Mouse (Mus musculus): ENCODE data around the gene Lrrc20. TPM values are rescaled to one million over a fixed set of nuclear protein-coding genes. Genes with fewer than 3 reads are reported as not detected.
"Not testable (repeated sequence)": the region's sequence is repeated elsewhere in the genome, so short reads cannot be mapped to it uniquely, and the experiment has no call there.

The Lrrc20 gene
- total RNA-seq, 1 experiment: 2.1 TPM

- H3K36me3 ChIP-seq (ENCODE audit: control insufficient read depth, insufficient read depth, low read length, poor library complexity, severe bottlenecking): peaks cover 25% of the 10 kb centered on the region
- TF ChIP-seq HCFC1 (IDR thresholded peaks at IDR 0.05; ENCODE audit: borderline replicate concordance, insufficient read depth, low read length) (no peak), MAFK (IDR thresholded peaks at IDR 0.05; ENCODE audit: insufficient read depth, low read depth, low read length) (no peak), ZNF384 (IDR thresholded peaks at IDR 0.05; ENCODE audit: low read depth, low read length) (no peak), CHD2 (IDR thresholded peaks at IDR 0.05; ENCODE audit: low read depth, low read length) (no peak), ZC3H11A (IDR thresholded peaks at IDR 0.05; ENCODE audit: borderline replicate concordance, low read depth, low read length) (no peak)
- in situ Hi-C loops (cut with MboI; ENCODE audit: low sequenced_read_pairs in 2 of 2, unreplicated experiment in 2 of 2): no loop called here
- H3K4me1 ChIP-seq (ENCODE audit: control insufficient read depth in 2 of 2, insufficient read depth in 2 of 2, low read length in 2 of 2, poor library complexity in 1 of 2): peaks cover 0 to 9% of the 10 kb centered on the region in 2 experiments; a peak in 2 of 4 replicates
- H3K27ac ChIP-seq (ENCODE audit: insufficient read depth, low read depth, low read length, poor library complexity, severe bottlenecking): no peak overlapping the region
- H3K9me3 ChIP-seq (ENCODE audit: control insufficient read depth, insufficient read depth, low read depth, low read length): no peaks in the 10 kb centered on the region
- peak overlapping the region; percentile 93 for H3K9ac ChIP-seq (ENCODE audit: insufficient read depth, low read depth, low read length, poor library complexity, severe bottlenecking)
- H3K4me3 ChIP-seq (ENCODE audit: insufficient read depth in 1 of 2, low read depth in 1 of 2, low read length in 2 of 2, poor library complexity in 1 of 2, severe bottlenecking in 1 of 2): peak overlapping the region; percentile 71 to 87
- DNase-seq (ENCODE audit: low read depth, low spot score): no peak
These were observed 24.1 kb upstream of the Lrrc20 start for GRCm38 (mm10) chr10:61451463-61451930.

GRCm38 (mm10) chr10:61451931-61452617 lies 23.5 kb upstream of the Lrrc20 start:
- no peak for TF ChIP-seq HCFC1 (IDR thresholded peaks at IDR 0.05; ENCODE audit: borderline replicate concordance, insufficient read depth, low read length)
- no peak for TF ChIP-seq ZC3H11A (IDR thresholded peaks at IDR 0.05; ENCODE audit: borderline replicate concordance, low read depth, low read length)
- TF ChIP-seq CHD2 (IDR thresholded peaks at IDR 0.05; ENCODE audit: low read depth, low read length): no peak
- no peak for TF ChIP-seq ZNF384 (IDR thresholded peaks at IDR 0.05; ENCODE audit: low read depth, low read length)
- TF ChIP-seq MAFK (IDR thresholded peaks at IDR 0.05; ENCODE audit: insufficient read depth, low read depth, low read length): no peak
- Histone ChIP-seq H3K9ac (ENCODE audit: insufficient read depth, low read depth, low read length, poor library complexity, severe bottlenecking) (peak overlapping the region; percentile 93), H3K4me1 (ENCODE audit: control insufficient read depth in 2 of 2, insufficient read depth in 2 of 2, low read length in 2 of 2, poor library complexity in 1 of 2) (peaks cover 0 to 12% of the 10 kb centered on the region in 2 experiments; a peak in 2 of 4 replicates), H3K9me3 (ENCODE audit: control insufficient read depth, insufficient read depth, low read depth, low read length) (no peaks in the 10 kb centered on the region), H3K4me3 (ENCODE audit: insufficient read depth in 1 of 2, low read depth in 1 of 2, low read length in 2 of 2, poor library complexity in 1 of 2, severe bottlenecking in 1 of 2) (peak overlapping the region; percentile 71 to 87), H3K36me3 (ENCODE audit: control insufficient read depth, insufficient read depth, low read length, poor library complexity, severe bottlenecking) (peaks cover 25% of the 10 kb centered on the region), H3K27ac (ENCODE audit: insufficient read depth, low read depth, low read length, poor library complexity, severe bottlenecking) (peak overlapping the region; percentile 37)
- no peak for DNase-seq (ENCODE audit: low read depth, low spot score)
- in situ Hi-C loops (cut with MboI; ENCODE audit: low sequenced_read_pairs in 2 of 2, unreplicated experiment in 2 of 2): no loop called here

DNA sequence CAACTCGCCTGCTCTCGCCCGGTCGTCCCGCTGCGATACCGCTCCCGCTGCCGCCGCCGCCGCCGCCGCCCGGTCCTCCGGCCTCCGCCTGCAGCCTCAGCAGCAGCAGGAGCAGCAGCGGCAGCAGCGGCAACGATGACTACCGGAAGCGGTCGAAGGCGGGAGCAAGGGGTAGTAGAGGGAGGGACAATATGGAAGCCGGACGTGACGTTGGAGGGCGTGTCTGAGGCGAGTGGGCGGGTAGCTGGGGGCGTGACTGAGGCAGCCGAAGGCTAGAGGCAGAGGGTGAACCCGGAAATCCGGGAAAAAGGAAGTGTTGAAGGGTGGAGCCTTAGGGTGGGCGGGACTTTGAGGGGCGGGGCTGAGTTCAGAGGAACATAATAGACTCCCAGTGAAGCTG lies 23.0 kb upstream of the Lrrc20 start, which contains the start of gene Eif4ebp2:
Gene Eif4ebp2 (minus strand): TSS at position 17 of the 400 bp plus-strand sequence.
- H3K9ac ChIP-seq (ENCODE audit: insufficient read depth, low read depth, low read length, poor library complexity, severe bottlenecking): peak within 1 kb of the TSS; percentile 93
- H3K4me1 ChIP-seq (ENCODE audit: control insufficient read depth in 2 of 2, insufficient read depth in 2 of 2, low read length in 2 of 2, poor library complexity in 1 of 2): peaks cover 2 to 12% of the 10 kb centered on the region in 2 experiments; a peak in 2 of 4 replicates
- TF ChIP-seq HCFC1 (IDR thresholded peaks at IDR 0.05; ENCODE audit: borderline replicate concordance, insufficient read depth, low read length) (peak; percentile 62; the same call in 1 of the 2 replicates), CHD2 (IDR thresholded peaks at IDR 0.05; ENCODE audit: low read depth, low read length) (no peak)
- peak; percentile 99 for DNase-seq (ENCODE audit: low read depth, low spot score)
- H3K27ac ChIP-seq (ENCODE audit: insufficient read depth, low read depth, low read length, poor library complexity, severe bottlenecking): peak within 1 kb of the TSS; percentile 37
- H3K4me3 ChIP-seq (ENCODE audit: insufficient read depth in 1 of 2, low read depth in 1 of 2, low read length in 2 of 2, poor library complexity in 1 of 2, severe bottlenecking in 1 of 2): peak within 1 kb of the TSS; percentile 71 to 87
- H3K36me3 ChIP-seq (ENCODE audit: control insufficient read depth, insufficient read depth, low read length, poor library complexity, severe bottlenecking): peaks cover 21% of the 10 kb centered on the region
- in situ Hi-C loops (cut with MboI; ENCODE audit: low sequenced_read_pairs in 2 of 2, unreplicated experiment in 2 of 2): no loop called here
- H3K9me3 ChIP-seq (ENCODE audit: control insufficient read depth, insufficient read depth, low read depth, low read length): no peaks in the 10 kb centered on the region

GRCm38 (mm10) chr10:61453171-61453570 lies 22.4 kb upstream of the Lrrc20 start:
- H3K9me3 ChIP-seq (ENCODE audit: control insufficient read depth, insufficient read depth, low read depth, low read length); H3K27ac ChIP-seq (ENCODE audit: insufficient read depth, low read depth, low read length, poor library complexity, severe bottlenecking); H3K9ac ChIP-seq (ENCODE audit: insufficient read depth, low read depth, low read length, poor library complexity, severe bottlenecking); in situ Hi-C loops (cut with MboI; ENCODE audit: low sequenced_read_pairs in 2 of 2, unreplicated experiment in 2 of 2); DNase-seq (ENCODE audit: low read depth, low spot score); H3K4me3 ChIP-seq (ENCODE audit: insufficient read depth in 1 of 2, low read depth in 1 of 2, low read length in 2 of 2, poor library complexity in 1 of 2, severe bottlenecking in 1 of 2): not testable (repeated sequence)
- Histone ChIP-seq H3K36me3 (ENCODE audit: control insufficient read depth, insufficient read depth, low read length, poor library complexity, severe bottlenecking) (peaks cover 17% of the 10 kb centered on the region; the same call in 1 of the 2 replicates), H3K4me1 (ENCODE audit: control insufficient read depth in 2 of 2, insufficient read depth in 2 of 2, low read length in 2 of 2, poor library complexity in 1 of 2) (peaks cover 3 to 14% of the 10 kb centered on the region in 2 experiments; a peak in 2 of 4 replicates)

All from ES-E14 (cell line).